In genomic region chr8:87943651-87944091, GRCm38 (mm10) we compare ENCODE assay signal across 9 mouse cellular contexts. TPM values are rescaled to one million over a fixed set of nuclear protein-coding genes. Genes with fewer than 3 reads are reported as not detected.
A peak's percentile ranks its signal among the peaks of the same experiment; 100 is the strongest.
DNase-seq lines count a peak whose midpoint lies in the region; ATAC-seq lines count a peak whose summit lies in the region.
"Had no signal": no experiment of that assay in that cellular context is flagged by ENCODE, and none has a peak within 500 bp of the region (broad histone marks: within the 10 kb centered on the region; RNA-seq: fewer than 3 reads in every experiment).

No protein-coding gene starts in this region.

- ATAC-seq in kidney, embryonic 14.5 days (ENCODE audit: low FRiP score, low TSS enrichment), result no peak
- ATAC-seq in embryonic facial prominence, embryonic 15.5 days (ENCODE audit: insufficient number of reproducible peaks, low FRiP score, low TSS enrichment, low read depth), result no peak
- ATAC-seq in limb, embryonic 11.5 days (ENCODE audit: insufficient number of reproducible peaks, low FRiP score, low TSS enrichment, low read depth), result 0 out of 2 replicates have a peak, but pooled peaks have one; percentile 14

- H3K9me3 ChIP-seq in kidney, embryonic 14.5 days (ENCODE audit: control insufficient read depth, low read length), result no peaks in the 10 kb centered on the region
- H3K9me3 ChIP-seq in embryonic facial prominence, embryonic 15.5 days (replicated peaks), result no peaks in the 10 kb centered on the region
- no peaks in the 10 kb centered on the region for H3K9me3 ChIP-seq in limb, embryonic 11.5 days (ENCODE audit: control insufficient read depth, low read length)

- 5% methylated on average over 42 of the region's 42 CpGs for WGBS in kidney, embryonic 14.5 days
- 5% methylated on average over 41 of the region's 42 CpGs for WGBS in embryonic facial prominence, embryonic 15.5 days
- 2% methylated on average over 41 of the region's 42 CpGs for whole genome bisulfite sequencing in limb, embryonic 11.5 days

- peaks cover 38% of the 10 kb centered on the region for H3K4me1 ChIP-seq in kidney, embryonic 14.5 days (ENCODE audit: control insufficient read depth, insufficient read depth, low read length)
- peaks cover 57% of the 10 kb centered on the region for H3K4me1 ChIP-seq in embryonic facial prominence, embryonic 15.5 days
- H3K4me1 ChIP-seq in limb, embryonic 11.5 days (ENCODE audit: control insufficient read depth, insufficient read depth, low read length), result peaks cover 59% of the 10 kb centered on the region

- DNase-seq in kidney, postnatal 36 days, result no peak
- peak; percentile 65 for DNase-seq in adrenal gland, postnatal 25 days
- peak; percentile 54 for DNase-seq in limb, embryonic 11.5 days (ENCODE audit: low spot score)
- DNase-seq in retina, embryonic 14.5 days (ENCODE audit: low spot score), result peak; percentile 55
- no peak for DNase-seq in urinary bladder, postnatal 36 days (ENCODE audit: low spot score in 2 of 2)
- DNase-seq in left cerebral cortex, adult 8-10 months (ENCODE audit: low spot score in 2 of 2), result no peak

- peak overlapping the region; percentile 83 for H3K4me2 ChIP-seq in kidney, embryonic 14.5 days (replicated peaks; ENCODE audit: low read depth, low read length)
- peak overlapping the region; percentile 92 for H3K4me2 ChIP-seq in embryonic facial prominence, embryonic 15.5 days (replicated peaks)
- peak overlapping the region; percentile 86 for H3K4me2 ChIP-seq in limb, embryonic 11.5 days (ENCODE audit: low read depth, severe bottlenecking)

- no peaks in the 10 kb centered on the region for H3K36me3 ChIP-seq in kidney, embryonic 14.5 days (ENCODE audit: control insufficient read depth, insufficient read depth, low read length)
- no peaks in the 10 kb centered on the region for H3K36me3 ChIP-seq in embryonic facial prominence, embryonic 15.5 days
- H3K36me3 ChIP-seq in limb, embryonic 11.5 days (ENCODE audit: control insufficient read depth, insufficient read depth, low read length), result no peaks in the 10 kb centered on the region

- H3K4me3 ChIP-seq in kidney, embryonic 14.5 days (ENCODE audit: low read length), result peak overlapping the region; percentile 43
- peak overlapping the region; percentile 47 for H3K4me3 ChIP-seq in embryonic facial prominence, embryonic 15.5 days (replicated peaks)
- H3K4me3 ChIP-seq in limb, embryonic 11.5 days (ENCODE audit: low read depth, low read length), result peak overlapping the region; percentile 33

- peak overlapping the region; percentile 65 for H3K9ac ChIP-seq in kidney, embryonic 14.5 days (ENCODE audit: low read depth, low read length)
- peak overlapping the region; percentile 41 for H3K9ac ChIP-seq in embryonic facial prominence, embryonic 15.5 days
- peak overlapping the region; percentile 65 for H3K9ac ChIP-seq in limb, embryonic 11.5 days (ENCODE audit: low read length)

- peak overlapping the region; percentile 6; the same call in 1 of the 2 replicates for H3K27ac ChIP-seq in kidney, embryonic 14.5 days (ENCODE audit: low read depth, low read length)
- no peak overlapping the region; the same call in 1 of the 2 replicates for H3K27ac ChIP-seq in embryonic facial prominence, embryonic 15.5 days (replicated peaks)
- H3K27ac ChIP-seq in limb, embryonic 11.5 days (replicated peaks; ENCODE audit: low read depth, low read length), result no peak overlapping the region

- no peaks in the 10 kb centered on the region for H3K27me3 ChIP-seq in kidney, embryonic 14.5 days (ENCODE audit: control insufficient read depth, insufficient read depth, low read length)
- no peaks in the 10 kb centered on the region for H3K27me3 ChIP-seq in embryonic facial prominence, embryonic 15.5 days
- H3K27me3 ChIP-seq in limb, embryonic 11.5 days (ENCODE audit: control insufficient read depth, insufficient read depth, low read length), result no peaks in the 10 kb centered on the region

RNA-seq across cellular contexts. Expression of gene Zfp423, which starts 15.7 kb away (rescaled TPM):
- 15.3 and 18.8 TPM in 2 replicates for polyA plus RNA-seq in kidney, embryonic 14.5 days (2014; fragmentation: Nextera tagmentation; extraction: Ambion mirVana)
- 14.5 and 17.5 TPM in 2 replicates for total RNA-seq in adrenal gland, postnatal 25 days (2021)
- polyA plus RNA-seq in embryonic facial prominence, embryonic 15.5 days (2015; fragmentation: Nextera tagmentation; extraction: Ambion mirVana), result 20.5 and 21.0 TPM in 2 replicates
- 39.2 and 41.1 TPM in 2 replicates for polyA plus RNA-seq in limb, embryonic 11.5 days (2014; fragmentation: Nextera tagmentation; extraction: Ambion mirVana)
- total RNA-seq in left cerebral cortex, adult 8-10 months (2022), result 10 to 100 TPM; 30.7 to 35.6 (median 33.9) TPM
- total RNA-seq: hematopoietic stem cell, adult 5-6 weeks had no signal

Comparison
In these comparisons a context has a peak if more than half of its experiments do, and no peak if none do; other contexts are left out.
1. DNase-seq: peak in adrenal gland, postnatal 25 days (single experiment), limb, embryonic 11.5 days (single experiment) and retina, embryonic 14.5 days (single experiment); none in kidney, postnatal 36 days (0 of 2), urinary bladder, postnatal 36 days (0 of 2) and left cerebral cortex, adult 8-10 months (0 of 2).
2. Peak in every context shown above with its lines, with median percentiles within 50 percentile points of each other: H3K4me2 ChIP-seq, H3K4me3 ChIP-seq and H3K9ac ChIP-seq.